Mouse (Mus musculus): Measurements from ENCODE around the gene Psma7. TPM values are rescaled to one million over a fixed set of nuclear protein-coding genes. Genes with fewer than 3 reads are reported as not detected.

Psma7 gene
- total RNA-seq (2021), result 100 to 1,000 TPM; 151 to 161 TPM
- long read RNA-seq, experiment 1, transcript Psma7-201 (7 exons, 914 nt), result major isoform, 200 of 379 reads
- long read RNA-seq, experiment 1, partial matches to known transcripts, result 177 of 379 reads
- long read RNA-seq, experiment 1, other reads (novel, unspliced or antisense), result 2 of 379 reads
- long read RNA-seq, experiment 2, transcript Psma7-201 (7 exons, 914 nt), result major isoform, 123 of 266 reads
- long read RNA-seq, experiment 2, partial matches to known transcripts, result 140 of 266 reads
- long read RNA-seq, experiment 2, other reads (novel, unspliced or antisense), result 2 of 266 reads

DNA sequence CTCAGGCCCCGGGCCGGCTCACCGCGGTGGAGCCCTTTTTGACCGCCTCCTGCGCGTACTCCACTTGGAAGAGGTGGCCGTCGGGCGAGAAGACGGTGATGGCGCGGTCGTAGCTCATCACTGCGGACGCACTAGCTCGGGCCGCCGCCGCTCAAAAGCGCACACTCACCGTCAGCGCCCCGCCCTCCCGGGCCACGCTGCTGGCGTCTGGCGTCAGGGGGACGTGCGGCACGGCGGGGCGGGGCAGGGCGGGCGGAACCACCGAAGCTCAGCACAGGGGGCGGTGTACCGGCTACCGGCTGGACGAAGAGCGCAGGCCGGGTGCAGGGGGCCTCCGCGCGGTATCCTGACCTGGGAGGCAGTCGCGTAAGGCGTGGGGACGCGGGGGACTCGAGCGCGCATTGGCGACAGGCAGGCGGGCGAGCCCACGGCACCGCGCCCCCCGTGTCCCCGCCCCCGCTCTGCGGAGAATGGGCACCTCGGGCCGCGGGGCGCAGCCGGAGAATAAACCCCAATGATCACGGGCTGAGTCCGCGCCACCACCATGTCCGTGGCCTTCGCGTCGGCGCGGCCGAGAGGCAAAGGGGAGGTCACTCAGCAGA is at the start of gene Psma7, which contains the start of gene Ss18l1:
Gene Psma7 (minus strand): TSS at position 178 of the 602 bp plus-strand sequence.
Gene Ss18l1 (plus strand): TSS at position 254 of the 602 bp plus-strand sequence.
- DNase-seq, result peak; percentile 91

DNA sequence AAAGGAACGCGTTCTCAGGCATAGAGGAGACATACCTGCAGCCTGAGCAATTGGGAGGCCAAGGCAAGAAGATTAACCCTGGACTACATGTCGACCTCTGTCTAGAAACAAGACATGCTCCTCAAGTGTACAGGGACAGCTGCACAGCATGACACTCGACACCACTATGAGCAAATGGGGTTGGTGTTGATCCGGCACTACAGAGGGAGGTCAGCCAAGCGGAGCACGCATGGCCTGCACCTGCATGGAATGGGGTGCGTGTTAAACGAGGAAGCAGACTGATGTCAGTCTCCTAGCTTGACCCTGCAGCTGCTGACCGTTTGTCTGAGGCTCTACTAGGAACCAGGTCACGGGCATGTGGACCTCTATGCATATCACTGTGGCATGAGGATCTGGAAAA is 48.1 kb upstream of the Psma7 start:
- DNase-seq, result no peak

DNA sequence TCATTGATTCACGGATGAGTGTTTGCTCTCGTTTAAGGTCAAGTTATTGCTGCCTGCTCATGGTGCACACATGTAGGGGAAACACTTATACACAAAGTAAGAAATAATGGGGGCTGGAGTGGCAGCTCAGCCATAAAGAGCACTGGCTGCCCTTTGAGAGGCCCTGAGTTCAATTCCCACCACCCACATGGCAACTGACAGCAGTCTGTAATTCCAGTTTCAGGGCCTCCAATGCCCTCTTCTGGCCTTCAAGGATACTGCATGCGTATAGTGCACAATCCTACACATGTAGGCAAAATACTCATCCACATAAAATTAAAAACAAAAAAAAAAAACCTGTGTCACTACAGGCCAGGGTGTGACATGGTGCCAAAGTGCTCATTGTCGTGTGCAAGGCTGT is 45.2 kb upstream of the Psma7 start:
- no peak for DNase-seq

DNA sequence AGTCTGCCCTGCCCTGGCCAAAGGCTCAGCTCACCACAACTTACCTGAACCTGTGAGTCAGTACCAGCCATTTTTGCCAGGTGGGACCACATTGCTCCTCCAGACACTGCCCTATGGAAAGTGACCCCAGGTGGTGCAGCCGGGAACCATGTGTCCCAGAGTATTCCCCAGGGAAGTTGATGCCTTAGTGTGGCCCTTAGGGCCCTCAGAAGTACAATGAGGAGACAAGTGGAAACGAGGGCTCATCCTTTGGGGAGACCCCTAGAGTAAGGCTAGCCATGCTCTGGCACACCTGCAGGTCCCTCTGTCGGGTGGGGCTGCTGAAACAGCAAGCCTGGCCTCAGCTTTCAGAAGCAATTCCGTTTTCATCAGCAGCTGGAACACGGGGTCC is 44.4 kb upstream of the Psma7 start:
- DNase-seq, result no peak

DNA sequence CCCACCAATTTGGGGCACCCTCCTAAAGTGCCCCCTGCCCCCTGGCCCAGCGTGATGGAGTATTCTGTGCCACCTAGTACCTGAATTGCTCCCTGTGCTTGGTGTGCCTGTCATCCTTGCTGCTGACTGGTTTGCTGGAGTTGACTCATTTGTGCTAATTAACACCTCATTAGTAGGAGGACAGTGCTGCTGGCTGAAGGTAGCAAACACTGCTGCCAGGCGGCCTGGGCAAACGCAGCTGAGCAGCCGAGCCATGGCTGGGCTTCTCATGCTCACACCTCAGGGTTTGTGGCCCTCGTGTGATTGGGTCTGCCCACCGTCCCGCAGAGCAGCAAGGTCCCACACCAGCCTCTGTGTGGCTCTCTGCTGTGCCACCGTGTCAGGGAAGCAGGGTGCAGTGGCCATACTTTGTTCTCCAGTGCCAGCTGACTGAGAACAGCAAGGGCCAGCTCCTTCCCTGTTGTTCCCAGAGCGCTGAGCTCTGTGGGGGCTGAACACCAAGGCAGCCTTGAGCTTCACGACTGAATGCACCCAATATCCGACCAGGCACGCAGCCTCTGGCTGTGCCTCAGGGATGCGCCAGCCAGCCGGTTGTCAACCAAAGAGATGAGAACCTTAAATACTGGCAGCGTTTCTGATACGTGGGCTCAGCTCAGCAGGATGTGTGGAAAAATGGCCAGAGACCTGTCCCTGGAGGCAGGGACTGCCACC is 43.8 kb upstream of the Psma7 start:
- no peak for DNase-seq

DNA sequence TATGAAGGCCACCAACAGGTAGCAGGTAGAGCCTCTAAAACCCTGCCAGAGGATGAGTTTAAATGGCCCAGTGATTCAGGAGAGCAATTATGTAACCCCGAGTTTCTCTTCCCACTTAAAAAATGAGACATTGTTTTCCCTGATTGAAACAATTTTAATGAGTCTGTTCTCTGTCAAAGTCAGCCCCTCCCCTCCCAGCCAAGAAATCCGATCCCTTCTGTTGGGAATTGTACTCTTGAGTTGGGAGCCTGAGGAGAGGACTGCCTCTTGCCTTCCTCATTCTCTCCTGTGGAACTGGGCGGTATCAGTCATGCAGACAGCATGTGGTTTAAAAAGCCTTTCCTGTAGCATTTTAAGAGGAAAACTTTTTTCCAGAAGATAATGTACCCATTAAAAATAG is 42.3 kb upstream of the Psma7 start:
- DNase-seq, result no peak

DNA sequence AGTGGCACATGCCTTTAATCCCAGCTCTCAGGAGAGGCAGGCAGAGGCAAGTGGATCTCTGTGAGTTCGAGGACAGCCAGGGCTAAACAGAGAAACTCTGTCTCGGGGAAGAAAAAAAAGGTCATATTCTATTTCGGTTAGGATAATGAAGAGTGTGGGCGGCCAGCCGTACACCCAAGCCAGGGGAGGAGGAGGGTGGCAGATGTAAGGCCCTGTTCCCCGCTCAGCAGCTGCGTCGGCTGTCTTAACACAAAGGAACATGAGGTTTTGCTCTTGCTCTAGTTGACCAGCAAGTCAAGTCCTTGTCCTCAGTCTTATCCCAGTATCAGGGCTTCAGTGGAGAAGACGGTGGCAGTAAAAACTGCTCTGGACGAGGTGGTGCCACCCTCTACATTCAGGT is 40.8 kb upstream of the Psma7 start:
- no peak for DNase-seq

DNA sequence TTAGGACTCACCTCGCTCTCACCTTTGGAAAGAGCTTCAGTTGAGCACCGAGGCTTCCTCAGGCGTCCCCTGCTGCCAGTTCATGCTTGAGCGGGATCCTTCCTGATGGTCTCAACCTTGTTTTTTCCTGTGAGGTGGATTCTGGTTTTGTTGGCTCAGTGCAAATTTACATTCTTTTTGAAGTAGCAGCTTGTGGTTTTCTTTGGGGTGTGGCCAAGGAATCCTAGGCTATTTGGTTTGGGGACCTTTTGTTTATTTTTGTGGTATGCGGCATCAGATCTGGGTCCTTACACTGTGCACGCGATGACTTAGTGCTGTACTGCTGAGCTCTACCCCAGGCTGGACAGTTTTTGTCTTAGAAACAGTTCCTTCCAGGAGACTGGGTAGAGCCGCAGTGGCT is 38.4 kb upstream of the Psma7 start:
- DNase-seq, result no peak

DNA sequence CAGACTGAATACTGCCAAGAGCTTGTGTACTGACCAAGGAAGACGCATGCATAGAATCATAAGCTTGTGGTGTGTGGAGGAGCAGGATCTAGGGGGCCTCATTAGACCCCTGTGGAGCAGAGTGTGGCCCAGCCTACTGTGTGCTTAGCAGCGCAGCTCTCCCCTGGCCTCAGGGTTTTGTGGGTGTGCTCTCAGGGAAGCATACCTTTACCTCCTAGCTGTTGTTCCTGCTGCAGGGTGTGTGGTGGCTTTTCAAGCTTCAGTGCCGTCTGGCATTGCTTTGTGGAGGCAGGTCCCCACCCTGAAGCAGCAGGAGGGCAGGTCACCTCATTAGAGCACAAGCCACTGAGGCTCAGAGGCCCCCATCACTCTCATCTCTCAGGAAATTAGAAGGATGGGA is 35.4 kb upstream of the Psma7 start:
- no peak for DNase-seq

DNA sequence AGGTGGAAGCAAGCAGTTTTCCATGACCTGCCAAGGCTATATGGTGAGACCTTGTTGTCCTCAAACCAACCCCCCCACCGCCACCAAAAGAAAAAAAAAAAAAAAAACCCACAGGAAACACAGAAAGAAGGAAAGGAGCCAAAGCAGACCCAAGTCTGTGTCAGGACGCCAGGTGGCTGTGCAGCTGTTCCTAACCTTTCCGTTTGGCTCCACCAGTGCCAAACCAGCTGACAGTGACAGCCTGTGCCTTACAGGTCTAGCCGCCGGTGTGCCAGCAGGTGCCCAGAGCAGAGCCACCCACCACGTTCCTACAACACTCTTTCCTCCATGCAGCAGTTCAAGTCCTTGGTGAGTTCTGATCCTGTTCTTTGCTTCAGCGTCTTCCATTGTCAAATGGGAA is 30.7 kb upstream of the Psma7 start:
- no peak for DNase-seq

DNA sequence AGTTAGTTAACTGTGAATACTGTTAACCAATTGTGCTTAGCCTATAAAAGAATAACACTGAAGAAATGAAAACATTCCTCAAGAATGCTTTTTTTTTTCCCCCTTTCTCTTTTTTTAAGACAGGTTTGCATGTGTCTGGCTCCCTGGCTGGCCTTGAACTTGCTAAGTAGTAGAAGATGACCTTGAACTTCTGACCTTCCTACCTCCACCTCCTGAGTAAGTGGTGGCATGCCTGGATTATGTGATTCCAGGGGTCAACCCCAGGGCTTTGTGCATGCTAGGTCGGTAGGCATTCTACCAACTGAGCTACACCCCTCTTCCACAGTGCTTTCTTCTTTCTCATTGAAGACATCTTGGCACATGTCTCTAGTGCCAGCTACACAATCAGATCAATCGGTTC is 29.4 kb upstream of the Psma7 start:
- no peak for DNase-seq

DNA sequence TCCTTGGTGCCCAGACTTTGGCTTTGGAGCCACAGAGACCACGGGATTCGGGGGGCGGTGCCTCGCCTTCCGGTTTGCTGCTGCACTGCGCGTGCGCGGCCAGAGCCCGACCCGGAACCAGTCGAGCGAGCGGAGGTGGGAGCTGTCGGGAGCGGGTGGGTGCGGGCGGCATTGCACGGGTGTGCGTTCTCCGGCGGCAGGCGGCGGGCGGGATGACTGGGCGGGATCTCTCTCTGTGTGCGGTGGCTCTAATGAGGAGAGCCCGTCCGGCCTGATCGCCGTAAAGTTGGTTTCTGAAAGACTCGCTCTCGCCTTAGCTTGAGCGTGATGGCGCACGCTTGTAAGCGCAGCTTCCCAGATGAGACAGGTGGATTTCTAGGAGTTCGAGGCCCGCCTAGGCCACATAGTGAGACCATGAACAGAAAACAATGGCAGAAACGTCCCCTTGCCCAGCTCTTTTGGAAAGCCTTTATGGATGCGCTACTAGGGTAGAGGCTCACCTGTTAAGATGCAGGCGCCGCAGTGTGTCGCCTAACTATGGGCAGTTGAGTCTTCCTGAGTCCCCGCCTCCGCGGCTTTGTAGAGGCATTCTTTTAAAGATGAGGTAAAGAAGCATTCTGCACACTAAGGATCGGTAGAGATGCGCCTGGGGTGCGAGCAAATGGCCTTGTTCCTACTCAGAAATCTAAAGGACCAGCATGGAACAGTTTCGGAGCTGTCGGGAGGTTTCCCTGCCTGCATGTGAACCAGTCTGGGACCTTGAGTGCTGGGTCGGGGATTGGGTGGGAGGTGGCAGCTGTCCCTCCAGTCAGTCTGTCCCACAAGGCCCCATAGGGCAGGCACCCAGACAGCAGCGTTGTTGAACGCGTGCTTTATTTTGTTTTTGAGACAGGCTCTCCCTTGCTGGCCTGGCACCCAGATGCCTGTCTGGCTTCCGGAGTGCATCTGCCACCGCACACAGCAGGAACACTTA is 28.5 kb upstream of the Psma7 start, which contains the start of gene Mtg2:
Gene Mtg2 (plus strand): TSS at position 108 of the 973 bp plus-strand sequence.
- peak; percentile 96 to 98 for DNase-seq

DNA sequence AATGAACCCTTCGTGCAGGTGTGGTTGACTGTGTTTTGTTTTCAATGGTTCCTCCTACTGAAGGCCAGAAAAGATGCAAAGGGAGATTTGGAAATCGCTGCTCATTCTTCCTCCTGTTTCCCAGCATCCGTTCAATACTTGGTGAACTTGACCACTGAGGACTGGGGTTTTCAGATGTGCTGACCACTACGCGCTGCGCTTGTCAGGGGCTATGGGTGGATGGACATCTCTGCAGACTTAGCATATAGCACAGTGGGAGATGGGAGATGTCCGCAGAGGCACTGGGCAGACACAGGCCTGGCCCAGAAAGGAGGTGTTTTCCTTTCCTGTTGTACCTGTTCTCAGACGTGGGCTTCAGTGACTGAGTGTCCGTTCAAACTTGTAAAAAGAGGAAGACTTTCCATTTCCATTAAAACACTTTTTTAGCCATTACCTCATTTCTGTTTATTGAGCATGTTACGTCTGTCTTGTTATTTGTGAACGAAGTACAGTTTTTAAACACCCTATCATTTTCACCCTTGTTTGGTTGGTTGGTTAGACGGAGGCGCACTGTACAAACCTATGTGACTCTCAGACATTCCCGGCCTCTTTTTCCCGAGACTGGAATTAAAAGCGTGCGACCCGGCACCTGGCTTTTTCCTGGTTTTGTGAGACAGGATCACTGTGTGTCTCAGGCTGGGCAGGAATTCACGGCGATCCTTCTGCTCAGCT is 27.7 kb upstream of the Psma7 start:
- DNase-seq, result peak in 1 of 2 experiments; percentile 19

DNA sequence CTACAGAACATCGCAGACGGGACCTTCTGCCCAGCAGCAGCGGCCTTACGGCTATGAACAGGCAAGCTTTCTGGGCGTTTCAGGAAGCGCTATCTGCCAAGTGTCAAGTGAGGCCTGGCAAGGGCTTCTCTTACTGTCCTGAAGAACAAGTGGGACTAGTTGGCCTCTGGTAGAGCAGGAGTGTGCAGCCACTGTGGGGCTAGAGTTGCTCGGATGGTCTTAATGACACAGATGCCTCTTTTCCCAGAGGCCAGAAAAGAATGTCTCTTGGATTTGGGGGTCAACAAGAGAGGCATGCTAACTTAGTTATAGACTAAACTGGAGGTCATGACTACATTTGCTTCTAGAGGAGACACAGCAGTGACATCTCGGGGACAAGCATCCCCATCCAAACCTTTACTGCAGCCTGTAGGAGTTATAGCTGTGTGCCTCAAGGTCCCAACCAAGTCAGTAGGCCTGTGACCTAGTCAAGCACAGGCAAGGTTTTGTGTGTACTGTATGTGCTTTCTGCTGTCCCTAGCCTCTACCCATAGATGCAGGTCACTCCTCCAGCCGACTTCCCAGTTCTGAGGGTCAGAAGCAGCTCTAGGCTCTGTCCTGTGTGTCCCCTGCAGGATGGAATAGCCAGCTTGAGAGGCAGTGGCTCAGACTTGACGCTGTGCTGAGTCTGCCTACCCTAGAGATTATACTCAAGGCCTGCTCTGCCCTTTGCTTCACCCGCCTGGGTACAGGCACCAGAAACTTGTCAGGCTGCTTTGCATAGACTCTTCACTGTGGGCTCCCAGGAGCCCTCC is 21.3 kb upstream of the Psma7 start:
- DNase-seq, result peak; percentile 39 to 42

DNA sequence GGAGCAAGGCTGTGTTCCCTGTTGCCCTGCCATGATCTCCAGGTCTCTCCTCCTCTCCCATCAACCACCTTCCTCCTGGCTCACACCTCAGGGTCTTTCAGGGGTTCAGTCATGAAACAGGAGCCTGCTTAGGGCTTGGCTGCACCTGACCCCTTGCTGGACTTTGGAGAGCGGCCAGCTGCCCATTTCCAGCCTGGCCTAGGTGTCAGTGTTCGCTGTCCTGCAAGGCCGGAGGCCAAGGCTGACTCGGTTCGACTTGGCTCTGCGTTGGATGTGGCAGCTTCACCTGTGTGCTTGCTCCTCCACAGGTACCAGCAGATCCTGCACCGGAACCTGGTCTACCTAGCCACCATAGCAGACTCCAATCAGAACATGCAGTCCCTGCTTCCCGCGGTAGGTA is 10.8 kb upstream of the Psma7 start:
- DNase-seq, result no peak

DNA sequence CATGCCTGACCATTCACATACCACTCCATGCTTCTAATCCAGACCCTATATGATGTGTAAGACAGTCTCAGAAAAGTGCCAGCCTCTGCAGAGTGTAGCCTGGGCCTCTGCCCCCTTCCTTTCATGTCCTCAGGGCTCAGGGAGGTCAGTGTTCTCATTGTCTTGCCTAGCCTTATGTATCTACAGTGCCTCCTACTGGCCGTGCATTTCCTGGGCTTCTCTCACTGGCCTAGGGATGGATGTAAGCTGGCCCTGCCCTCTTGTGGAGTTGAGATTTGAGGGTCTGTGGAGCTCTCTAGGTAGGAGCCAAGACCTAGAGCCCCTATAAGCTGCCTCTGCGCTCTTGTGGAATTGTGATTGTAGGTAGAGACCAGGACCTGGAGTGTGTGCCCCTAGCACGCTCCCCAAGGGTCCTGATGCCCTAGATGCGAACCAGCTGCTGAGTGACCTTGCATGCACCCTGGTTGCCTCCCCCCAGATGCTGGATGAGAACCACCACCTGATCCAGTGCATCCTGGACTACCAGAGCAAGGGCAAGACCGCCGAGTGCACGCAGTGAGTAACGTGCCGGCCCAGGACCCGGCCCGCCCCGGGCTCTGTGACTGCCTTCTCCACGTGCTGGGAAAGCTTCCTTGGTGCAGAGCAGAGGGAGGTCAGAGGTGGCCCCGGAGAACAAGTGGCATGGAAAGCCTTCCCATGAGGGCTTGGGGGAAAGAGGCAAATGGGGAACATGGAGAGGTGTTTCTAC is 9.9 kb upstream of the Psma7 start:
- DNase-seq, result peak in 1 of 2 experiments; percentile 42

DNA sequence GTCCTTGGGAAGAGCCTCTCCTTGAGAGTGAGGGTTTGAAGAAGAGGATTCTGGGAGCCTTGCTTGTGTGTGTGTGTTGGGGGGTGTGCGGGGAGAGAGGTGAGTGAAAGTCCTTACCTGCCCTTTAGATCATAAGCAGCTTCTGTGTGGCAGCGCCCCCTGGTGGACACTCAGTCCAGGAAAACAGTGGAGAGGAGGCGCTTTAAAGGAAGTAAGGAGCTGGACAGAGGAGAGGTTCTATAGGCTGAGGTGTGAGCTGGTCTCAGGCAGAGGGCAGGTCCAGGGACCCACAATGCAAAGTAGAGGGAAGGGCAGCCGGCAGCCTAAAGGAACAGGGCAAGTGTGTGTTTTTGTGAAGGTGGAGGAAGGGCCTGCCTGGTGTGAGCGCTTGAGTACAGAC is 8.8 kb upstream of the Psma7 start:
- DNase-seq, result peak; percentile 73 to 92

DNA sequence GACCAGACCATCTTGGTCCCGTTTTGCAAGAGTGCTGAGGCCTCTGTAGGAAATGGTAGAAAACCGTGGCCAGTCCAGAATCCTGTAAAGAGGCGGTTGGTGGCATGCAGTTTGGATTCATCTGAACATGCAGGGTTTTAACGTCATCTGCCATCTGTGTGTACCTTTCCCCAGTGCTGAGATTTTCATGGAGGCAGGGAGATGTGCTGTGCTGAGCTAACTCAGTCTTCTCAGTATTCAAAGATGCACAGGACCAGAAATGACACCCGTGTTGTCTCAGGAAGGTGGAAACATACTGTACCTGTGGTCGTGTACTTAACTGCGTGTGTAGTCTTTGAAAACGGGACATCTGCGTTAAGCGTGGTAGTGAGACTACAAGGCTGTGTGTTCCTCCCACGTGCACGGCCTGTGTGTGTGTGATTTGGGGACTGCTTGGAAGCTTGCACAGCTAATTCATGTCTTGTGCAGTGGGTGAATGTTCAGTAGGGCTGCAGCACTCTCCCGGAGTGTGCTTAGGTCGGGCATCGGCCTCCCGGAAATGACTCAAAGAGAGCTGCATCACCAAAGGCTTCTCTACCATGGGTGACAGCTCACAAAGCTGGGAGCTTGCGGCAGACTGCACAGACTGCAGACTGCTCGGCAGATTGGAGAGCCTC is 5.9 kb upstream of the Psma7 start:
- no peak for DNase-seq

DNA sequence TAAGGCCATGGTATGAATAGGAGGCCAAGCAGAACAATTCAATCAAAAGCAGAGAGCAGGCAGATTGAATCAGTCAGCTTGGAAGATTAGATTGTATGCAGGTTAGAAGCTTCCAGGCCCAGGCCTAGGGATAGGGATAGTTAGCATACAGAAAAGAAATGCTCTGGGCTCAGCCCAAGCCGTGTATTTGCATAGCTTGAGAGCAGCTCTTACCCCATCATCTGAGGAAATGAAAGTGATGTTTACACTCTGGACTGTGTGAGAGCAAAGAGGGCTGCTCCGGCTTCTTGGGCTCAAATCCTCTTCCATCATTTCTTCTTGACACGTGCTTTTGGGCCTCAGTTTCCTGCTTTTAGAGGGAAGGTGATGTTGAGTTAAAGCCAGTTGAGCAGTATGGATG is 5.3 kb upstream of the Psma7 start:
- no peak for DNase-seq
